Mouse (Mus musculus) intestine, embryonic 15.5 days (tissue): ENCODE results near the gene Kbtbd7. TPM values are rescaled to one million over a fixed set of nuclear protein-coding genes. Genes with fewer than 3 reads are reported as not detected.

Experiments
- ATAC-seq: fragments of 200-750 bp; cut with Nextera tagmentation; 2 replicates; pipeline ENCODE4 v1.8.0; 2017; ENCODE audit warnings: moderate TSS enrichment, moderate library complexity
- H3K27ac ChIP-seq: fragments of 300-500 bp; sonication (generic); 2 replicates; pipeline ENCODE4 v1.5.1; 2015; ENCODE audit warnings: mild to moderate bottlenecking, inconsistent platforms
- H3K27me3 ChIP-seq: fragments of 300-500 bp; sonication (generic); replicated peaks from 2 replicates; pipeline ENCODE4 v1.6.1; 2015; ENCODE audit warnings: inconsistent platforms
- H3K36me3 ChIP-seq: fragments of 300-500 bp; sonication (generic); 2 replicates; pipeline ENCODE4 v1.6.1; 2015; ENCODE audit warnings: inconsistent platforms
- H3K4me1 ChIP-seq: fragments of 300-500 bp; sonication (generic); replicated peaks from 2 replicates; pipeline ENCODE4 v1.6.1; 2015; ENCODE audit warnings: inconsistent platforms
- H3K4me2 ChIP-seq: fragments of 300-500 bp; sonication (generic); replicated peaks from 2 replicates; pipeline ENCODE4 v1.6.1; 2015; ENCODE audit warnings: mild to moderate bottlenecking, inconsistent platforms
- H3K4me3 ChIP-seq: fragments of 300-500 bp; sonication (generic); replicated peaks from 2 replicates; pipeline ENCODE4 v1.5.1; 2015; ENCODE audit warnings: inconsistent platforms
- H3K9ac ChIP-seq: fragments of 300-500 bp; sonication (generic); 2 replicates; pipeline ENCODE4 v1.6.1; 2015; ENCODE audit warnings: inconsistent platforms
- H3K9me3 ChIP-seq: fragments of 300-500 bp; sonication (generic); 2 replicates; pipeline ENCODE4 v1.6.1; 2016; ENCODE audit warnings: inconsistent platforms
- WGBS: fragments of 180-500 bp; shearing (Covaris S2); methylation state at CpG from one replicate; pipeline ENCODE4 v1.1.7; 2015; 5-methylcytosine and 5-hydroxymethylcytosine counted together
- polyA plus RNA-seq: library from polyadenylated mRNA; unstranded; fragments of >200 nt; fragmentation: Nextera tagmentation; extraction: Ambion mirVana; gene quantifications from 2 replicates; pipeline ENCODE4 v1.2.1, GENCODE M21; 2015

Gene Kbtbd7
- polyA plus RNA-seq, 1 experiment from 2014 or later: 8.7 TPM

- Histone ChIP-seq H3K4me1 (no peaks in the 10 kb centered on the region), H3K27ac (no peak overlapping the region), H3K9ac (no peak overlapping the region), H3K36me3 (peaks cover 11% of the 10 kb centered on the region), H3K4me2 (no peak overlapping the region), H3K4me3 (no peak overlapping the region), H3K27me3 (no peaks in the 10 kb centered on the region), H3K9me3 (no peaks in the 10 kb centered on the region)
- WGBS: 92% methylated on average over 4 of the region's 4 CpGs
- no peak for ATAC-seq
These were observed 34.7 kb downstream of the Kbtbd7 start for GRCm38 (mm10) chr14:79460988-79461387.

DNA sequence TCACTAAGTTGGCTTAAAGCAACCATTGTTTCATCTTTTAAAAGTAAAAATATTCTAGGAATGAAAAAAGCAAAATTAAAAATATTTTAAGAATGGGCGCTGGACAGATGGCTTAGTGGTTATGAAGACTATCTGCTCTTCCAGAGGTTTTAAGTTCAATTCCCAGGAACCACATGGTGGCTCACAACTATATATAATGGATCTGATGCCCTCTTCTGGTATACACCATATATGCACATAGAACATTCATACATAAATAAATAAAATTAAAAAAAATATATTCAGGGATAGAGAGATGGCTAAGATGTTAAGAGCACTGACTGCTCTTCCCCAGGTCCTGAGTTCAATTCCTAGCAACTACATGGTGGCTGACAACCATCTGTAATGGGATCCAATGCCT lies 39.3 kb downstream of the Kbtbd7 start:
- Histone ChIP-seq H3K27ac (no peak overlapping the region), H3K4me3 (no peak overlapping the region), H3K9me3 (no peaks in the 10 kb centered on the region), H3K4me1 (no peaks in the 10 kb centered on the region), H3K27me3 (no peaks in the 10 kb centered on the region), H3K4me2 (no peak overlapping the region), H3K36me3 (peaks cover 19% of the 10 kb centered on the region), H3K9ac (no peak overlapping the region)
- 78% methylated on average over 1 of the region's 1 CpGs for WGBS
- ATAC-seq: no peak

DNA sequence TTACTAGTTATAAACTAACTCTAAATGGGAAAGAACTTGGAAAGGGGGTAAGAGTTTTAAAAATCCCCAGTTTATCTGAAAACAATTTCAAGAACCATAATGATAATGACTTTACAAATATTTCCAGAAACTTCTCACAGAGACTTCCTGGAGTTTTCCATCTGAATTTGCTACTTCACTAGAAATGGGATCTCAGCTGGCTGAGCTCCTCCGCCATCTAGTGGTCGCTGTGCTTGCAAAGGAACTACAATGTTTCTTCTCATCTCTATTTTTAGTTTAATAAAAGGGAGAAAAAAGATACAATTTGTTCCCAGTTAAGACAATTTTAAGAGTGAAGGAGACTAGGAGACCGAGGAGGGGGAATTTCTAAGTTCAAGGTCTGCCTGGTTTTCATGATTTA lies 41.3 kb downstream of the Kbtbd7 start:
- Histone ChIP-seq H3K9me3 (no peaks in the 10 kb centered on the region), H3K4me2 (no peak overlapping the region), H3K36me3 (peaks cover 13% of the 10 kb centered on the region; the same call in 1 of the 2 replicates), H3K4me3 (no peak overlapping the region), H3K4me1 (no peaks in the 10 kb centered on the region), H3K9ac (no peak overlapping the region), H3K27me3 (no peaks in the 10 kb centered on the region), H3K27ac (no peak overlapping the region)
- ATAC-seq: no peak
- 22% methylated on average over 3 of the region's 3 CpGs for WGBS

DNA sequence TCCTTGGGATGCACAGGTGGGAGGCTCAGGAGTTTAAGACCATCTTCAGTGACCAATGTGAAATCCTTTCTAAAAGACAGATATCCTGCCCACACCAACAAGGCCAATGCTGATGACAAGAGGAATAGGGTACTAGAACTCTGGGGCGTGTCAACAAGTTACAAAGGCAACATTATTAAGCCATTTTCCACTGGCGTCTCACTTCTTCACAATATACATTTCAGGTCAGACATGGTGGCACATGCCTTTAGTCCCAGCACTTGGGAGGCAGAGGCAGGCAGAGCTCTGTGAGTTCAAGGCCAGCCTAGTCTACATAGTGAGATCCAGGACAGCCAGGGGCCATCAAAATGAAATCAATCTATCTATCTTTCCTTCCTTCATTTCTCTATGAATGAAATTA lies 47.1 kb downstream of the Kbtbd7 start:
- no peaks in the 10 kb centered on the region for H3K4me1 ChIP-seq
- H3K27me3 ChIP-seq: no peaks in the 10 kb centered on the region
- WGBS: 95% methylated on average over 2 of the region's 2 CpGs
- no peak overlapping the region for H3K9ac ChIP-seq
- peaks cover 22% of the 10 kb centered on the region for H3K36me3 ChIP-seq
- H3K27ac ChIP-seq: no peak overlapping the region
- H3K9me3 ChIP-seq: no peaks in the 10 kb centered on the region
- H3K4me2 ChIP-seq: no peak overlapping the region
- no peak for ATAC-seq
- H3K4me3 ChIP-seq: no peak overlapping the region

Other genes starting within 250 kb of the Kbtbd7 start
- not detected in 2 replicates for gene Zfp957, start 179.1 kb upstream of the Kbtbd7 start, polyA plus RNA-seq
- 44.4 and 45.9 TPM in 2 replicates for gene Rgcc, start 124.9 kb upstream of the Kbtbd7 start, polyA plus RNA-seq
- gene Naa16, start 35.7 kb upstream of the Kbtbd7 start, polyA plus RNA-seq: 38.7 and 38.9 TPM in 2 replicates
- 9.1 and 10.6 TPM in 2 replicates for gene Mtrf1, start 28.7 kb upstream of the Kbtbd7 start, polyA plus RNA-seq
- 2.6 and 2.9 TPM in 2 replicates for gene Kbtbd6, start 25.3 kb downstream of the Kbtbd7 start, polyA plus RNA-seq
- 26.1 and 27.0 TPM in 2 replicates for gene Elf1, start 54.7 kb downstream of the Kbtbd7 start, polyA plus RNA-seq
- 30.9 and 33.8 TPM in 2 replicates for gene Wbp4, start 55.0 kb downstream of the Kbtbd7 start, polyA plus RNA-seq
- gene Sugt1, start 161.2 kb downstream of the Kbtbd7 start, polyA plus RNA-seq: 105 and 113 TPM in 2 replicates
- 0.25 and 0.38 TPM in 2 replicates for gene Cnmd, start 235.7 kb downstream of the Kbtbd7 start, polyA plus RNA-seq